Mouse (Mus musculus) MEL (cell line): ENCODE results near the gene Cyp2c23. TPM values are rescaled to one million over a fixed set of nuclear protein-coding genes. Genes with fewer than 3 reads are reported as not detected.

ENCODE experiments used
- DNase-seq: peaks from one replicate; pipeline ENCODE4 v3.0.0; 2011; ENCODE audit warnings: low read depth, low spot score
- H3K27ac ChIP-seq: 2 replicates; pipeline ENCODE4 v1.5.1; 2012; ENCODE audit warnings: low read depth, mild to moderate bottlenecking, control low read depth, low read length, moderate library complexity; ENCODE audit not compliant: control insufficient read depth
- H3K27me3 ChIP-seq, 2 experiments: fragments of 150-350 bp in 1 of 2; sonication (generic) in 1 of 2; 2 replicates each; pipeline ENCODE4 v1.6.1; 2012; ENCODE audit warnings: low read length in 2 of 2, mild to moderate bottlenecking in 2 of 2, improper control_type of control experiment in 1 of 2, moderate library complexity in 1 of 2; ENCODE audit not compliant: insufficient read depth in 2 of 2, control insufficient read depth in 1 of 2
- H3K36me3 ChIP-seq, 2 experiments: 2 replicates each; pipeline ENCODE4 v1.6.1; 2012 to 2014; ENCODE audit warnings: low read length in 2 of 2, improper control_type of control experiment in 1 of 2, inconsistent platforms in 1 of 2, mild to moderate bottlenecking in 1 of 2; ENCODE audit not compliant: insufficient read depth in 2 of 2, control insufficient read depth in 1 of 2
- H3K4me1 ChIP-seq, 2 experiments: fragments of 150-350 bp in 1 of 2; sonication (generic) in 1 of 2; 2 replicates each; pipeline ENCODE4 v1.6.1; 2012; ENCODE audit warnings: low read length in 2 of 2, improper control_type of control experiment in 1 of 2, mild to moderate bottlenecking in 1 of 2; ENCODE audit not compliant: insufficient read depth in 2 of 2, control insufficient read depth in 1 of 2
- H3K4me3 ChIP-seq, 2 experiments: fragments of 150-350 bp in 1 of 2; sonication (generic) in 1 of 2; 2 replicates each; pipeline ENCODE4 v1.5.1; 2012; ENCODE audit warnings: low read depth in 2 of 2, low read length in 2 of 2, mild to moderate bottlenecking in 2 of 2, moderate library complexity in 2 of 2, control low read depth in 1 of 2, improper control_type of control experiment in 1 of 2; ENCODE audit not compliant: control insufficient read depth in 1 of 2, insufficient read depth in 1 of 2
- H3K79me2 ChIP-seq: 2 replicates; pipeline ENCODE4 v1.6.1; 2012; ENCODE audit warnings: mild to moderate bottlenecking, low read length, moderate library complexity; ENCODE audit not compliant: control insufficient read depth, poor library complexity, insufficient read depth
- H3K9ac ChIP-seq: 2 replicates; pipeline ENCODE4 v1.6.1; 2012; ENCODE audit warnings: low read depth, mild to moderate bottlenecking, control low read depth, low read length, moderate library complexity; ENCODE audit not compliant: control insufficient read depth, poor library complexity, severe bottlenecking
- H3K9me3 ChIP-seq: fragments of 150-350 bp; sonication (generic); replicated peaks from 2 replicates; pipeline ENCODE4 v1.6.1; 2012; ENCODE audit warnings: mild to moderate bottlenecking, low read length, improper control_type of control experiment, moderate library complexity; ENCODE audit not compliant: insufficient read depth
- BHLHE40 ChIP-seq: IDR thresholded peaks from 2 replicates; pipeline ENCODE4 v1.6.1; 2012; ENCODE audit warnings: low read depth, mild to moderate bottlenecking, inconsistent platforms, low read length, improper control_type of control experiment, borderline replicate concordance
- CHD1 ChIP-seq: IDR thresholded peaks from 2 replicates; pipeline ENCODE4 v1.6.1; 2012; ENCODE audit warnings: low read depth, mild to moderate bottlenecking, inconsistent platforms, low read length, improper control_type of control experiment
- CTCF ChIP-seq, 3 experiments: IDR thresholded peaks in 2 of 3; conservative IDR thresholded peaks in 1 of 3; 2 replicates each; pipeline ENCODE4 v1.5.1; 2011 to 2012; ENCODE audit warnings: low read length in 3 of 3, low read depth in 2 of 3, mild to moderate bottlenecking in 2 of 3, improper control_type of control experiment in 1 of 3, inconsistent platforms in 1 of 3, mixed read lengths in 1 of 3, moderate library complexity in 1 of 3; ENCODE audit not compliant: control insufficient read depth in 1 of 3, insufficient read depth in 1 of 3, poor library complexity in 1 of 3, severe bottlenecking in 1 of 3
- E2F4 ChIP-seq: IDR thresholded peaks from 2 replicates; pipeline ENCODE4 v1.6.1; 2011; ENCODE audit warnings: low read depth, low read length, improper control_type of control experiment, borderline replicate concordance
- EP300 ChIP-seq, 2 experiments: IDR thresholded peaks; 2 replicates each; pipeline ENCODE4 v1.6.1; 2011; ENCODE audit warnings: improper control_type of control experiment in 2 of 2, low read length in 2 of 2, low read depth in 1 of 2, mild to moderate bottlenecking in 1 of 2
- GABPA ChIP-seq: IDR thresholded peaks from 2 replicates; pipeline ENCODE4 v1.6.1; 2012; ENCODE audit warnings: low read depth, mild to moderate bottlenecking, inconsistent platforms, low read length, improper control_type of control experiment, moderate library complexity
- GATA1 ChIP-seq: IDR thresholded peaks from 2 replicates; pipeline ENCODE4 v1.6.1; 2011; ENCODE audit warnings: low read depth, low read length, improper control_type of control experiment
- HCFC1 ChIP-seq: IDR thresholded peaks from 2 replicates; pipeline ENCODE4 v1.6.1; 2012; ENCODE audit warnings: low read depth, mild to moderate bottlenecking, inconsistent platforms, low read length, improper control_type of control experiment, moderate library complexity
- KAT2A ChIP-seq: conservative IDR thresholded peaks from 2 replicates; pipeline ENCODE4 v1.6.1; 2012; ENCODE audit warnings: low read depth, low read length, improper control_type of control experiment, inconsistent platforms
- MAX ChIP-seq: IDR thresholded peaks from 2 replicates; pipeline ENCODE4 v1.6.1; 2011; ENCODE audit warnings: low read length, improper control_type of control experiment
- MAZ ChIP-seq: IDR thresholded peaks from 2 replicates; pipeline ENCODE4 v1.6.1; 2012; ENCODE audit warnings: low read depth, mild to moderate bottlenecking, inconsistent platforms, low read length, improper control_type of control experiment
- MEF2A ChIP-seq: IDR thresholded peaks from 2 replicates; pipeline ENCODE4 v1.6.1; 2014; ENCODE audit warnings: low read depth, mild to moderate bottlenecking, inconsistent platforms, low read length, improper control_type of control experiment; ENCODE audit not compliant: poor library complexity, insufficient replicate concordance, severe bottlenecking; ENCODE audit errors: extremely low read depth
- MYB ChIP-seq: IDR thresholded peaks from 2 replicates; pipeline ENCODE4 v1.6.1; 2011; ENCODE audit warnings: mild to moderate bottlenecking, low read depth, low read length, improper control_type of control experiment
- NRF1 ChIP-seq: IDR thresholded peaks from 2 replicates; pipeline ENCODE4 v1.6.1; 2014; ENCODE audit warnings: low read depth, mild to moderate bottlenecking, inconsistent platforms, low read length, improper control_type of control experiment, moderate library complexity; ENCODE audit not compliant: poor library complexity, insufficient read depth, severe bottlenecking
- POLR2A ChIP-seq, 2 experiments: IDR thresholded peaks; 2 replicates each; pipeline ENCODE4 v1.6.1; 2011 to 2012; ENCODE audit warnings: low read length in 2 of 2, mild to moderate bottlenecking in 2 of 2, control low read depth in 1 of 2, improper control_type of control experiment in 1 of 2, low read depth in 1 of 2, moderate library complexity in 1 of 2; ENCODE audit not compliant: control insufficient read depth in 1 of 2, insufficient read depth in 1 of 2, poor library complexity in 1 of 2
- RCOR1 ChIP-seq: IDR thresholded peaks from 2 replicates; pipeline ENCODE4 v1.6.1; 2012; ENCODE audit warnings: low read depth, mild to moderate bottlenecking, inconsistent platforms, low read length, improper control_type of control experiment
- SIN3A ChIP-seq: IDR thresholded peaks from 2 replicates; pipeline ENCODE4 v1.6.1; 2012; ENCODE audit warnings: low read length, improper control_type of control experiment, inconsistent platforms
- ZKSCAN1 ChIP-seq: IDR thresholded peaks from 2 replicates; pipeline ENCODE4 v1.6.1; 2012; ENCODE audit warnings: low read depth, mild to moderate bottlenecking, inconsistent platforms, low read length, improper control_type of control experiment, moderate library complexity
- ZNF384 ChIP-seq: IDR thresholded peaks from 2 replicates; pipeline ENCODE4 v1.6.1; 2012; ENCODE audit warnings: low read depth, mild to moderate bottlenecking, inconsistent platforms, low read length, improper control_type of control experiment
- polyA plus RNA-seq, 2 experiments: library from polyadenylated mRNA; stranded (reverse) in 1 of 2; unstranded in 1 of 2; fragments of >175 nt in 1 of 2; fragments of >200 nt in 1 of 2; gene quantifications; 2 replicates each; pipeline versions ENCODE4 v1.2.1 to v1.2.4; 2012; ENCODE audit warnings: low replicate concordance in 2 of 2, low read depth in 1 of 2; ENCODE audit not compliant: insufficient read length in 2 of 2, insufficient read depth in 1 of 2, missing spikeins in 1 of 2
- total RNA-seq: library from RNA; depleted of rRNA; stranded (reverse); fragments of 300-350 nt; gene quantifications from 2 replicates; pipeline ENCODE4 v1.2.3, GENCODE M21; 2012

Gene Cyp2c23
- total and polyA plus RNA-seq, 3 experiments = not detected

DNA sequence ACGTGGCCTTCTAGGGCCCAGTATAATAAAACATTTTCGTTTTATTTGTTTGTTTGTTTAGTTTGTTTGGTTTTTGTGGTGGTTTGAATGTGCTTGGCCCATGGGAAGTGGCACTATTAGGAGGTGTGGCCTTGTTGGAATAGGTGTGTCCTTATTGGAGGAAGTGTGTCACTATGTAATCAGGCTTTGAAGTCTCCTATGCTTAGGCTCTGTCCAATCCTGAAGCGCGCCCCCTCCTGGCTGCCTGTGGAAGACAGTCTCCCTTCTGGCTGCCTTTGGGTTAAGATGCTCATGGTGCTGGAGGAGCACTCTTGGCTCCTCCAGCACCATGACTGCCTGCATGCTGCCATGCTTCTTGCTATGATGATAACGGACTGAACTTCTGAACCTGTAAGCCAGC, 5.9 kb downstream of the Cyp2c23 start:
- Histone ChIP-seq H3K27me3 (peaks cover 0 to 3% of the 10 kb centered on the region in 2 experiments; a peak in 1 of 4 replicates), H3K79me2 (no peaks in the 10 kb centered on the region), H3K4me1 (peaks cover 2 to 6% of the 10 kb centered on the region in 2 experiments; a peak in 3 of 4 replicates), H3K9ac (no peak overlapping the region), H3K9me3 (no peaks in the 10 kb centered on the region), H3K4me3 (no peak overlapping the region), H3K27ac (no peak overlapping the region), H3K36me3 (no peaks in the 10 kb centered on the region)
- TF ChIP-seq CTCF (IDR thresholded peaks at IDR 0.05 in 2 of 3, conservative IDR thresholded peaks at IDR 0.05 in 1 of 3; ENCODE audit: control insufficient read depth in 1 of 3, insufficient read depth in 1 of 3, low read depth in 2 of 3, low read length in 3 of 3, poor library complexity in 1 of 3, severe bottlenecking in 1 of 3) = peak; percentile 19 to 53 (median 38); a peak in 4 of 6 replicates
- no peak for TF ChIP-seq NRF1
- peak; percentile 54 for DNase-seq

DNA sequence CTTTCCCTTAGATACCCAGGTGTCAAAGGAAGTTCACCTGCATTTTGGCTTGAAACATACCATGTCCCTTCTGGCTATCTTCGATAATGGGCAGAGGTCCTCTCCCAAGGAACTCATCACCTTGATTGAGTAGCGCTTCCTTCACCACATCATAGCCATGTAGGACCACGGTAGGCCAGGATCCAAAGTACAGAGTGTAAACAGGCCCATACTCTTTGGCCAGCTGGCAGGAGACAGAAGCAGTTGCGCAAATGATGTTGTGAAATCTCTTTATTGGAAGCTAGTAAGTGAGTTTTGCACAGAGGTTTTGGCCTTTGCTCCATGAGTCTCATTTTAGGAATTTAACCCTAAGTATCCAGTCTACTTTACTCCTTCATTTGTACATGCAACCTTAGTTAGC, 7.5 kb downstream of the Cyp2c23 start:
- H3K27me3 ChIP-seq = peaks cover 0 to 4% of the 10 kb centered on the region in 2 experiments; a peak in 1 of 4 replicates
- no peak overlapping the region for H3K27ac ChIP-seq
- no peaks in the 10 kb centered on the region for H3K36me3 ChIP-seq
- H3K9ac ChIP-seq = no peak overlapping the region
- no peak overlapping the region for H3K4me3 ChIP-seq
- no peaks in the 10 kb centered on the region for H3K9me3 ChIP-seq
- H3K79me2 ChIP-seq = no peaks in the 10 kb centered on the region
- no peak for TF ChIP-seq MYB
- TF ChIP-seq SIN3A = no peak
- TF ChIP-seq CHD1 = no peak
- TF ChIP-seq HCFC1 = no peak
- TF ChIP-seq MAZ = no peak
- no peak for TF ChIP-seq ZKSCAN1
- H3K4me1 ChIP-seq = peaks cover 1 to 2% of the 10 kb centered on the region in 2 experiments; a peak in 2 of 4 replicates
- no peak for DNase-seq

DNA sequence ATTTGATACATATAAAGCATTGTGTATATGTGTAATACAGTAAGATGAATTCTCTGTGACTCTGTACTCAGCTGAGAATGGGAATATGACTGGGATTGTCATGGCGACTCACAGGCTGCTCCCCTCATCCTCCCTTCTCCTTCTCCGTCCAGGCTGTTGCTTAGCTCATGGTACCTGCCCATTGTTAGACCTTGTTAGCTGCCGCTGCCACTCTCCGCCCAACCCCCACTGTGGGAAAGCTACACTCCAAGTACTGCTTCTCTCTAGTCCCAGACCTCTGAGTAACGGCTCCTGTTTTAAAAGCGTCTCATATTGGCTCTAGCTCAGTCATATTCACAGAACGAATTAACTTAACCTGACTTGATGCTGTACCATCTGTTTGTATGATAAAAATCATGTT, 9.3 kb downstream of the Cyp2c23 start:
- no peaks in the 10 kb centered on the region for H3K9me3 ChIP-seq
- no peak overlapping the region for H3K9ac ChIP-seq
- no peak for DNase-seq
- no peak for TF ChIP-seq MAX
- no peak for TF ChIP-seq CHD1
- TF ChIP-seq ZKSCAN1 = no peak
- TF ChIP-seq RCOR1 = no peak
- TF ChIP-seq ZNF384 = no peak
- no peak for TF ChIP-seq E2F4
- no peak for TF ChIP-seq CTCF (IDR thresholded peaks at IDR 0.05 in 2 of 3, conservative IDR thresholded peaks at IDR 0.05 in 1 of 3; ENCODE audit: control insufficient read depth in 1 of 3, insufficient read depth in 1 of 3, low read depth in 2 of 3, low read length in 3 of 3, poor library complexity in 1 of 3, severe bottlenecking in 1 of 3)
- no peak for TF ChIP-seq POLR2A (IDR thresholded peaks at IDR 0.05; ENCODE audit: control insufficient read depth in 1 of 2, insufficient read depth in 1 of 2, low read depth in 1 of 2, low read length in 2 of 2, poor library complexity in 1 of 2)
- no peak for TF ChIP-seq MEF2A
- TF ChIP-seq EP300 (IDR thresholded peaks at IDR 0.05; ENCODE audit: low read depth in 1 of 2, low read length in 2 of 2) = no peak
- TF ChIP-seq GATA1 = no peak
- TF ChIP-seq SIN3A = no peak
- no peak for TF ChIP-seq KAT2A
- TF ChIP-seq GABPA = no peak
- no peak for TF ChIP-seq BHLHE40
- no peak overlapping the region for H3K27ac ChIP-seq
- no peaks in the 10 kb centered on the region for H3K36me3 ChIP-seq
- H3K27me3 ChIP-seq = peaks cover 0 to 4% of the 10 kb centered on the region in 2 experiments; a peak in 1 of 4 replicates
- H3K79me2 ChIP-seq = no peaks in the 10 kb centered on the region
- no peak overlapping the region for H3K4me3 ChIP-seq
- no peaks in the 10 kb centered on the region; a peak in 1 of 4 replicates for H3K4me1 ChIP-seq
